Mouse (Mus musculus): ENCODE measurements around the gene Cldn9.

DNA sequence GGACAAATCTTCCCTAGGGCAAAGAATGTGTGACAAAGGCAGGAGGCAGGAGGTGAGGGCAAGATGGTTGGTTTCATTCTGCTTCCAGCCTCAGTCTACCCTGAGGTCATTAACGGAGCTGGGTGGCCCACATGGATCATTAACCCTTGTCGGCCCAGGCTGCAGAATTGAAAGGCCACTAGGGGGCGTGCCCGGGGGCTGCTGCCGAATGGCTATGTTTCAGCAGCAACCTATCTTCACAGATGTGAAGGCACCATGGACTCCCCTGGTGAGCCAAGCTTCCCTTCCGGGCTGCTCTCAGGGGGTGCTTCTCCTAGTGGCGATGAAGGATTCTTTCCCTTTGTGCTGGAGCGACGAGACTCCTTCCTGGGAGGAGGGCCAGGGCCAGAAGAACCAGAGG, 22.3 kb downstream of the Cldn9 start:
- TF ChIP-seq CTCF (IDR thresholded peaks at IDR 0.05; ENCODE audit: borderline replicate concordance, insufficient read depth, low read depth, low read length) (0 out of 2 replicates have a peak, but pooled peaks have one; percentile 30), POLR2A (IDR thresholded peaks at IDR 0.05; ENCODE audit: borderline replicate concordance, insufficient read depth, low read length) (no peak)

All from cerebellum, adult 2 months (tissue).